Mouse (Mus musculus): ENCODE measurements around the gene Tor1aip2.

Gene Tor1aip2

DNA sequence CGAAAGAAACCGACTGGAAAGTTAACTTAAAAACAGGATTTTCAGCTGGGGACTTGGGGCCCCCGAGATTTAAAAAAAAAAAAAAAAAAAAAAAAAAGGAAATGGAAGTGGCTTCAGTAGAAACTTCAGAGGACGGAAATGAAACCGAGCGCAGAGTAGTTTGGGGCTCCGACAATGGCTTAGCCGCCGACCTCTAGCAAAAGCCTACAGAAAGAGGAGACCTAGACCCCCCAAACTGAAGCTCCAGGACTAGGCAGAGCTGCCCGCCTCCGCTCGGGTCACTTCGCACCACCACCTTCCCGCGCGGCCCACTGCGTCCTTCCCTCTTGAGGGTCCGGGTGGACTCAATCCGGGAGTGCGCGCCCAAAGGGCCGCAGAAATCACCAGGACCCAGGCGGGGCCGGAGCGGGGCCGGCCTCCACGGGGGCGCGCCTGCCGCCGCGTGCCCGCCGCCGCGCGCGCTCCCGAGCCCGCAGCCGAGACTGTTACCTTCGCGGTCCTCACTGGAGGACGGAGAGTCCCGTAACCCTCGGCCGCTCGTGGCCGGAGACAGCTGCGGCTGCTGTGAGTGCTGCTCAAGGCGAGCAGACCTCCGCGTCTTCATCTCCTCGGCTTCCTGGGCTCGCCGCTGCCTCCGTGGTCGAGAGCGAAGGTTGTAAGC lies at the start of gene Tor1aip2:
Gene Tor1aip2, plus strand, starts transcription at position 135 of the 661 bp plus-strand sequence.
- DNase-seq (ENCODE audit: low spot score): peak; percentile 68

DNA sequence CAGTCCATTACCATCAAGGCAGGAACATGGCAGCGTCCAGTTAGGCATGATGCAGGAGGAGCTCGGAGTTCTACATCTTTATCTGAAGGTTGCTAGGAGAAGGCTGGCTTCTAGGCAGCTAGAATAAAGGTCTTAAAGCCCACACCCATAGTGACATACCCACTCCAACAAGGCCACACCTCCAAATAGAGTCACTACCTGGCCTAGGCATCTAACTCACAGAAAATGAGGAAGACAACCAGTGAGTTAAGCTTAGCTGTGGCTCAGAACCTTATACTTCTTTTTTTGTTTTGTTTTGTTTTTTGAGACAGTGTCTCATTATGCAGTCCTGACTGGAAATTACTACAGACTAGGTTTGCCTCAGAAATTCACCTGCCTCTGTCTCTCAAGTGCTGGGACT lies 47.6 kb upstream of the Tor1aip2 start:
- DNase-seq (ENCODE audit: low spot score): no peak

DNA sequence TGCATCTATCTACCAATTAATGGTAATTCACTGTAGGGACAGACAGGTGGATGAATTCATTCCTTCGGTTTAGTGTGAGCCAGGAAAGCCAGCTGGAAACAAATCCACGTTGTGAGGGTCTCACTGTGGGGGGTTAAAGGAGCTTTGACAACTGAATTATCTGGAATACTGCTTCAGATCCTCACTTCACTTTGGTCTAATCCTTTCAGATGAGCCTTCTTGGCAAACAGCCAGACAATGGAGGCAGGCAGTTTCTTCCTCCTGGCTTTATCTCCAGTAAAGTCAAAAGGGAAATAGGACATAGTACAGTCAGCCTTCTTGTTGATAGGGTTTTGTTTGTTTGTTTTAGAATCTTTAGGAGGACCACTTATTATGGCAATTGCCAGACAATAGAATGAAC lies 45.8 kb upstream of the Tor1aip2 start:
- no peak for DNase-seq (ENCODE audit: low spot score)

DNA sequence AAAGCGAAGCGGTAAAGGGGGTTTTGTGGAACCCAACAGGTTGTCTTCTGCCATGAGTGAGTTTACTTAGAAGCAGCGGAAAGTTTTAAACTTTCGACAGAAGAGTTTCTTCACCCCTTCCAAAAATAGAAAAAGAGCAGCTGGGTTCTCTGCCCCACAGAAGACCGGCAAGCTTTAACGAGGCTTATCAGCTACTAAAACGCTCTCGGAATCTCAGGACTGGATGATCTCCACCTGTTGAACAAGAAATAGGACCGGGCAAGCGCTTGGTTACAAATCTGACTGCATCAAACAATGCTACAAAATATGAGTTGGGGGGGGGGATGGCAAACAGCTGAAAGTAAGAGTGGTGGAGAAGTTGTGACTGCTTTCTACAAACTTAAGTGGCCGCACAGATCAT lies 44.8 kb upstream of the Tor1aip2 start:
- no peak for DNase-seq (ENCODE audit: low spot score)

DNA sequence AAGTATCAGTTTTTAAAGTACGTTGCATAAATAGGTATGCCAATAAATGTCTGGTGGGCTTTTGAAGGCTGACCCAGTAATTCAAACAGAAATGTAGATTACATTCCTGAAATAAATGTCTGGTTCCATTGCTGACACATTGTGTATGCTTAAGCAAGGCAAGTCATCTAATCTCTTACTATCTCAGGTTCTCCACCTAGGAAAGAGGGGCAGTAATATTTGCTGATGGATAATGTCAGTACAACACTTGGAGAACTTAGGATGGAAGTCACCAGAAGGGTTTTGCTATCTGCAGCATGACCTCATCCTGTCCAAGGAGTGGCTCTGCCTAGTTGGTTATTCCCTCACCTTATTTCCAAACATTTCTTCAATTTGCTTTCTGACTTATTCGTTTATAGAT lies 40.7 kb upstream of the Tor1aip2 start:
- no peak for DNase-seq (ENCODE audit: low spot score)

DNA sequence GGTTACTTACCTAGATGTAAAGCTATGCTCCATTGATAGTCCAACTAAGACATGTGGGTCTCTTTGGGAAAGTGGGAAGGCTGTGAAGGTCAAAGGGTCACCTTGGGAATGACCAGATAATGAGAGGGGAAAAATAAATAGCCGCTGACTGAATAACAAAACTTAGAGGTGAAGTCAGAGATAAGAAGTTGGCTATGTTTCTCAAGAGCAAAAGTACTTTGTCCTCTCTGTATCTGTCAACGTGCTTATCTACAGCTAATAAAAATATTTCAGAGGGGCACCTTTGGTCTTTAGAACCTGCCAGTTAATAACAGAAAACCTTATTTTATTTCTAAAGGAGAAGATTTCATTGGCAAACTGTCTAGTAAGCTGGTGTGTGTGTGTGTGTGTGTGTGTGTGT lies 39.6 kb upstream of the Tor1aip2 start:
- DNase-seq (ENCODE audit: low spot score): no peak

DNA sequence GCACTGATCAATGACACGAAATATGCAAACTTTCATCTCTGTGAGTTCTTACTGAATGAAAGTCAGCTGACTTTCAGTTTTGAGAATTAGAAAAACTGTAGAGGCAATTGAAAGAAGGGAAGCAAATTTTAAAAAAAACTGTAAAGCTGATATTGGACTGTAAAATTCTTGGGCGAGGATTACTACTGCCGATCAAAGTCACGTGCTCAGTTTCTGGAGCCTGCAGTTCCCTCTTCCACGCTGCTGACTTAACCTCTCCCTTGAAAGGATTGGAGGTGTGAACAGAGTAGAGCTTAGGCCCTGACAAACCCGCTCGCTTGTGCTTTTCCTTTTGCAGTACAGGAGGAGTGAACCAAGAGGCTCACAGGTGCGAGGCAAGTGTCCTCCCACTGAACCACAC lies 32.8 kb upstream of the Tor1aip2 start:
- DNase-seq (ENCODE audit: low spot score): no peak

DNA sequence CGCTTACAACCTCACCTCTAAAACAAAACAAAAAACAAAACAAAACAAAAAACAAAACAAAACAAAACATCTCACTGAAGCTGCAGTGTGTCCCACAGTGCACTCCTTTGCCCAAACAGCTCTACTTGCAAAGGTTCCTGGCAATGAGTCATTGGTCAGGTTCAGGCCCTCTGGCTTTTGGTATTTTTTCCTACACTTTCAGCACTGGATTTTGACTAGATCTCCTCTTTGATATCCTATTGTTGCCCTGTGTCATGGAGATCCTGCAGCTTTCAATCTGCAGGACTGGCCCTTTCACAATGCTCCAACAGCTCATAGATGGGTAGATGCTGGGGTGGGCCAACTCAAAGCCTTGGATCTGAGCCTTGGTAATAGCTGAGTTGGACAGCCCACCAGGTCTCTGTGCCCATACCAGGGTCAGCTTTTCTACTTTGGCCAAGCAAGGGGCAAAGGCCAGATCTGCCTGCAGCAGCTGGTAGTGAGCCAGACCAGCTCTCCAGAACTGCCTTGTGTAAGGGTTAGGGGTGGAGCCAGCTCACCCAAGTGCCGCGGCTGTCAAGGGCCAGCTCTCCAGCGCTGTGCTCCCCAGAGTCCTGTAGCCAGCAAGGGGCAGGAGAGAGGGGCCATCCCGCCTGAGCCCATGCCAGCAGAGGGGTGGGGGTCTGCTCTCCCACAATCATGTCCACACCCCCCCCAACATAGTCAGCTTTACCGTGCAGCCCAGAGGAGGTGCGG lies 31.8 kb upstream of the Tor1aip2 start:
- no peak for DNase-seq (ENCODE audit: low spot score)

DNA sequence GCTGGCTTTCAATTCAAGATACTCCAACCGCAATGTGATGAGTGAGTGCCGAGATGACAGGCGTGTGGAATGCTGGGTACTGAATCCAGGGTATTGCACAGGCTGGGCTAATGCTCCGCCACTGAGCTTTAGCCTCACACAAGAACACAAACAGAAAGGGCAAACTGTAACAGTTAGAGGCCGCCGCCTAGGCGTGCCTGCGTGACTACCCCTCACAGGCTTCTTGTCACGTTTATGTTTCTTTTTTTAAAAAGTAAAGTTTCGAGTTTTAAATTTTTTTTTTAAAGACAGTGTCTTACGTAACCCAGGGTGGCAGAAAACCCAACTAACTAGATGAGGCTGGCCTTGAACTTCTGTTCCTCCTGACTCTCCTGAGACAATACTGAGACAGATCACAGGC lies 29.3 kb upstream of the Tor1aip2 start:
- no peak for DNase-seq (ENCODE audit: low spot score)

DNA sequence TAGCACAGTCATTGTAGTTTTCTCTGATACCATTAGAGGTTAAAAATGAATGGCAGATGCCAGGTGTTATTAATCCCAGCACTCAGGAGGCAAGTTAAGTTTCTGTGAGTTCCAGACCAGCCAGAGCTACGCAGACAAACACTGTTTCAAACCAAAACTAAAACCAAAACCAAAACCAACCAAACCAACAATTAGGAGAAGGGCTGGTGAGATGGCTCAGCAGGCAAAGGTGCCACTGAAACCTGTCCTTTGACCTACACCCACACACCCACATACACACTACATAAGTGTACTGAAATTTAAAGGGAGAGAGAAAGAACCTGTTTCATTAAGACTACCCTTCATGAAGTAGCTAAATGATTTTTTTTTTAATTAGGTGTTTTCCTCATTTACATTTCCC lies 26.2 kb upstream of the Tor1aip2 start:
- no peak for DNase-seq (ENCODE audit: low spot score)

DNA sequence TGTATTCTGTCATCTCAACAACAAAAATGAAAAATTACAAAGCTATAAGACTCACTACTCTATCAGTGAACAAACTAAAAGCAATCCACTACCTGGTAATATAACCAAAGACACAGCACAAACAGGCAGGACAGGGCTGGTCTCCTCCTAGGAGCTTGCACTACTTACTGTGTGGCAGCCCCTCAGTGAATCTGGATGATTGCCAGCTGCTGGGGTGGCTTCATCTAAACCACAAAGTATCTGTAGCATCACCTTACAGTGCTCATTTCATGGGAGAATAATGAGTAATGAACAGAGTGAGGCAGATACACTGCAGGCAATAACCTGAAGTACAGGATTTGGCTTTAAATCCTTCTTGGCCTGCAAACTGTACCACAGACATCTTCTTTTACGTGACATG lies 15.4 kb upstream of the Tor1aip2 start:
- DNase-seq (ENCODE audit: low spot score): no peak

DNA sequence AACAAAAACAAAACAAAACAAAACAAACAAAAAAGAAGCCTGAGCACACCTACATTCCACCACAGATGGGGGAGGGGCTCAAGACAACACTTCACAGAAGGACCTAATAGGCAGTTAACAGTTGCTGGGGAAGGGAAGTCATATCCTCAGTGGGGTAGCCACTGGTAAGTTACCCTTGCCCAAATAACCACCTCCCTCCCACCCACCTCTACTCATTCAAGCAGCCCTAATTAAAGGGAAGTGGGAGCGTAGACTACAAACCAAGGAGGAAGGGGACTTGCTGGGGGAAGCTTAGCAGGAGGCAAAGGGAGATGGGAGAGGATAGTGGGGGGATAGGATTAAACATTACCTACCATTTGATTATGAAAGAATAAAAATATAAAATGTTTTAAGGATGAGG lies 14.8 kb upstream of the Tor1aip2 start:
- DNase-seq (ENCODE audit: low spot score): no peak

DNA sequence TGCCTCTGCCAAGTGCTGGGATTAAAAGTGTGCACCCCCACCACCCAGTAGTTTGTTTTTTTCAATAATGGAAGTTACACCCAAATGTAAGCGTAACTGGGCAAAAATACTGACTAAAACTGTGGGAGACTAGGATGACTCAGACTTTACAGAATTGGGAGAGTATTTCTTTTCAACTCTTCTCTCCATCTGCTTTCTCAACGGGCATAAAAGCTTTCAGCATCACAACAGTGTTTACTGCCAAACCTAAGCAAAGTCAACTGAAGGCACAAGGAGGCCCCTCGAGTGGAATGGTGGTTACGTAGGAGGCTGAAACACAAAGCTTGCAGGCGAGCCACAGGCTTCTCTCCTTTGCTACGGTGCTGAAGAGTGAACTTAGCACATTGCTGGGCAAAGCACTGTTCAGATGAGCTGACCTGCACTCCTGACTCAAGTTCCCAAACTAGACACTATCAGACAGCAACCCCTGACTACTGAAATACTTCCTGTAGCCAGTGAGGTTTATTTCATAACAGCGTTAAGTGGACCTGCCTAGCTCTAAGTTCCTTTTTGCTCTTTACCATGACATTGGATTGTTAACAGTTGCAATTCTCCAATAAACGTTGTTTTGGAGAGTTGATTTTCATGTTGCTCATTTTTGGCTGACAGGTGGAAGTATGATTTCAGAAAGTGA lies 10.2 kb upstream of the Tor1aip2 start:
- no peak for DNase-seq (ENCODE audit: low spot score)

DNA sequence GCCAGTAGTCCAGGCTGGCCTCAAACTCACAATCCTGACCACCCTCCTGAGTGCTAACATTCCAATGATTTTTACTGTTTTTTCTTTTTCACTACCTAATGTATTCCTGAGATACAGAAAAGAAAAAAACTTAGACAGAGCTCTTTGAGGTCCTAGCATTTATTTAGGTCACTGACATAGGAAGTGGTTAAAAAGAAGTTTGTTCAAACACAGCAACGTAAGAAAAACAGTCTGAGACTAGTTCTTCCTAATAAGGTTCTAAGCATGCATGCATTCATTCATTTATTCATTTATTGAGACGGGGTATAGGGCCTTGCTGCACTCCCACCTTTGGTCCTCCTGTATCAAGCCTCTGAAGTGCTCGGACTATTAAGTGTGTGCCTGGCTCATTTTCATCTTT lies 7.4 kb upstream of the Tor1aip2 start:
- DNase-seq (ENCODE audit: low spot score): no peak

DNA sequence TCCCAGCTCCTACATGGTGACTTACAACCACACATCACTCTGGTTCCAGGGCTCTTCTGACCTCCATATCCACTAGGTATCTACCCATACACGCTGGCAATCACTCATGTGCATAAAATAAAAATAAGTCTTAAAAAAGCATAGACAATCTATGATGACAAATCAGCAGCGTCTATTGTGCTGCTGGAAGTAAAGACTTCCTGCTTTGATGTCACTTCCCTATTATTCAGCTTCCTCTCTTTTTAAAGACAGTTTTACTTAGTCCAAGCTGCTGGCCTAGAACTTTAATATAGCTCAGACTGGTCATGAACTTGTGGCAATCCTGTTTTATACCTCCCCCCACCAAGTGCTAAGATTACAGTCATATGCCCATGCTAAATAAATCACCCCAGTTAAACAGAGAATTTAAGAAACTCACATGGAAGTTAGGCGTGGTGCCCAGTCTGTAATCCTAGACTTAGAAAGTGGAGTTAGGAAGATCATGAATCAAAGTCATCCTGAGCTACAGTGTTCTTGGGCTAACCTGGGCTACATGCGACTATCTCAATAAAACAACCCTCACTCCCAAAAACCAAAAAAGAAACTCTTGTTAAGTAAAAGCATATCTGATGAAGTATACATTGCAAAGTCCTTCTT lies 6.7 kb upstream of the Tor1aip2 start:
- DNase-seq (ENCODE audit: low spot score): no peak

DNA sequence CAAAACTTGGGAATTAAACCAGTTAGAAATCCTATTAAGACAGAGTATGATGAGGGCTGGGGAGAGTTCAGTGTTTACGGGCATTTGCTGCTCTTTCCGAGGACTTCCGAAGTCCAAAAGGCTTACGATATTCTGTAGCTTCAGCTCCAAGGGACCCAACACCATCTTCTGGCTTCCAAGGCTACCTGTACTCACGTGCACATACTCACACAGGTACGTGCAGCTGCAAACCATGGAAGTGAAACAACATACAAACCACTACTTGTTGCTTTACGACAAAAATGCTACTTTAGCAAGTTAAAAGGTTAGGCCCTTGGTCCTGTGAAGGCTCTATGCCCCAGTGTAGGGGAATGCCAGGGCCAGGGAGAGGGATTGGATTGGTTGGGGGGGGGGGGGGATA lies 1.3 kb upstream of the Tor1aip2 start:
- DNase-seq (ENCODE audit: low spot score): no peak

DNA sequence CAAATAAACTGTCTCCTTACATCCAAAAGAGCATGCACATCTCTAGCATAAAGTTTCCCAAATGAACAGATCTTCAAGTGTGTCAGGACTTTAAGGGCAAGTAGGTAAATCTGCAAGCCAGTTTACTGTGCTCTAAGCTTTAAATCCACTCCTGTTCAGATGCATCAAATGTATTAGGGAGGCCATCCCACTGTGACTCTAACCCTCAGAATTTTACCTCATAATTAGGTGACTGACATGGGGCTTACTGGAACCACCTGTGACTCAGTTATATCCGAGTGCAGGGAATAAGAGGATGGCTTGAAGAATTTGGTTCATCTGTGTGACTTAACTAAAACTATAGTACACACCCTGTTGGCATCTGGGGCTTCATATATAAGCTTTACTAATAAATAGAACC lies 542 bp upstream of the Tor1aip2 start:
- DNase-seq (ENCODE audit: low spot score): no peak

DNA sequence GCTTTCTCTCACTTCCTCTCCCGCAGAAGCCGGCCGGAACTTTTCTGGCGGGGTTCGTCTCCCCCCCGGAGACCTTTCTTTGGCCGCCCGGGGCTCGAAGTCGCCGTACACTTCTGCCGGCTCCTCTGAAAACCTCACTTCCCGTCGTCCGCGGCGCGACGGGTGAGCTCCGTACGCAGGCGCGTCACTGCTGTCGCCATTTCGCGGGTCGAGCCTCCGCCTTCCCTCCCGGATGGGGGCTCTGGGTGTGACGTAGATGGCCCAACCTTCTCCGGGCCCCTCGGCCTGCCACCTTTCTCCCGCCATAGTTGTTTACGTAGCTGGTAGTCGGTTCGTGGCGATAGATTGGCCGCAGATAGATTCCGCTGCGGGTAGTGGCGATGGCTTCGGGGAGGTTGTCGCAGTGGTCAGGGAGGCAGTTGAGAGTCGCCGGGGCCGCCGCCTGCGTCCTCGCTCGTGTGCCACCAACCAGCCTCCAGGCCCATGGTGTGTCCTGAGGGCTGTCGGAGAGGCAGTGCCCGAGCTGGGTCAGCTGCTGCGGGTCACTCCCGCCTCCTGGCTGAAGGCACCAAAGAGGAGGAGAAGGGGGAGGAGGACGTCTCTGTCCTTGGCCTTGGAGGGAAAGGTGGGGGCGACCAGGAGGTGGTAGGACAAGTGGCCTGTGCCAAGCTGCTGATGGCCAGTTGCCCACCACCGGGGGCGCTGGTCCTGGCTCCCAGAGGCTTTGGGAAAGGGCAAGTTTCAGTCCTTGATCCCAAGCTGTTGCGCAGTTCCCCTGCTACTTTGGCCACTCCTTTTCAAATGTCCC lies 931 bp downstream of the Tor1aip2 start, which contains the start of gene Tor1aip1:
Gene Tor1aip1, minus strand, starts transcription at position 551 of the 808 bp plus-strand sequence.
- DNase-seq (ENCODE audit: low spot score): peak; percentile 99

DNA sequence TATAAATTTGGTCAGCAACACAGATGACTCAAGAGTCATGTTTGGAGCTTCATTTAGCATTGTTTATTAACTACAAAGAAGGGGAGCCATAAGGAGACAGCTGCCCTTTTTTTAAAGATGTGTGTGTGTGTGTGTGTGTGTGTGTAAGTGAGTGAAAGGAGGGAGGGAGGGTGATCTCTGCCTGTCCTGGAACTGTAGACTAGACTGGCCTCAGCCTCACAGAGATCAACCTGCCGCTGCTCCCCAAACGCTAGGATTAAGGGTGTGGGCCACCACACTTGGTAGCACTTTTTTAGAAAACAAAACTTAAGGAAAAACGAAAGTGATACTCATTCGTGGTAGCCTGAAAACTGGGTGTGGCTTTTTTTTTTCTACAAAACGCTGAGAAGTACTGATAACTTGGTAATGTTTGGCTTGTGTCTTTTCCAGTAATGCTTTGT lies 2.0 kb downstream of the Tor1aip2 start:
- peak; percentile 48 for DNase-seq (ENCODE audit: low spot score)

DNA sequence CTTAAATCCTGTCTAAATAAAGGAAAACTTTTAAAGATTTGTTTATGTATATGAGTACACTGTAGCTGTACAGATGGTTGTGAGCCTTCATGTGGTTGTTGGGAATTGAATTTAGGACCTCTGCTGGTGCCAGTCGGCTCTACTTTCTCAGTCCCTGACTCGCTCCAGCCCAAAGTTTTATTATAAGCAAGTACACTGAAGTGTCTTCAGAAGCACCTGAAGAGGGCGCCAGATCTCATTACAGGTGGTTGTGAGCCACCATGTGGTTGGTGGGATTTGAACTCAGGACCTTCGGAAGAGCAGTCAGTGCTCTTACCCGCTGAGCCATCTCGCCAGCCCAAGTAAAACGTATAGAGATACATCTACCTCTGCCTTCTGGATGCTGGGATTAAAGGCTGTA lies 4.8 kb downstream of the Tor1aip2 start:
- peak; percentile 31 for DNase-seq (ENCODE audit: low spot score)

DNA sequence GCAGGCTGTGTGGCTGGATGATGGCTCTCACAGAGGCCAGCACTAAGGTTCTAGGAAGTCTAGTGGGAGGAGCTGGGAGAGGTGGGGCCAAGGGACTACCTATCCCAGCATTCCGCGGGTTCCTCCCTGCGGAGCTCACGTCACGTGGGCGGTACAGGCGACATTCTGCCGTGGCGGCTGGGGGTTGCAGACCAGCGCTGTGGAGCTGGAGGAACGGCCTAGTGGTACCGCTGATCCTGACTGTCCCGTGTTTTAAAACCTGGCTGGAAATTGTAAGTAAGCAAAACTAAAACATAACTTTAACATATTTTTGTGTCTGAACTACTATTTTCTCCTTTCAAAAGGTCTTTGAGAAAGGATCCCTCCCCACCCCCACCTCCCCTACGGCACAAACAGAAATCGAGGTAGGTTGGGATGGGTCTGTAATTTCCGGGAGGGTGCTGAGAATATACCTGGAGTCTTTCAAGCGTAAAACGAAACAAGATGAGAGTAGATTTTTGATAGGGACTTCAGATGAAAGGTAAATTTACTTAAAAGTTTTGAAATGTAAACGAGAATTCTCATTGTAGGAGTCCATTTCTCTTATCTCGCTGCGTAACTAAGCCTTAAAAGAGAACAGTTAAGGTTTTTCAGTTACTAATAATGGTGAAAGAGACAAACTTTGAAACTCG lies 5.7 kb downstream of the Tor1aip2 start:
- peak; percentile 86 for DNase-seq (ENCODE audit: low spot score)
